Mouse (Mus musculus) megakaryocyte-erythroid progenitor cell, adult 5-6 weeks (primary cell): ENCODE measurements around the gene Acadvl. TPM values are rescaled to one million over a fixed set of nuclear protein-coding genes. Genes with fewer than 3 reads are reported as not detected.

Experiments used
- ATAC-seq: replicated peaks from 2 replicates; pipeline ENCODE4 v1.8.0; 2016; ENCODE audit warnings: mild to moderate bottlenecking, inconsistent platforms; ENCODE audit not compliant: severe bottlenecking, poor library complexity, low FRiP score, low TSS enrichment
- total RNA-seq, 2 experiments: library from RNA; stranded (forward) in 1 of 2; stranded (reverse) in 1 of 2; fragments of 200-1000, 215-1000 nt in 1 of 2; fragments of >200 nt in 1 of 2; fragmentation: Nextera tagmentation in 1 of 2; gene quantifications; 2 replicates each; pipeline ENCODE4 v1.2.3; 2014 to 2017

Acadvl gene
- total RNA-seq, 2 experiments from 2014 or later: 70.7 to 85.0 TPM

DNA sequence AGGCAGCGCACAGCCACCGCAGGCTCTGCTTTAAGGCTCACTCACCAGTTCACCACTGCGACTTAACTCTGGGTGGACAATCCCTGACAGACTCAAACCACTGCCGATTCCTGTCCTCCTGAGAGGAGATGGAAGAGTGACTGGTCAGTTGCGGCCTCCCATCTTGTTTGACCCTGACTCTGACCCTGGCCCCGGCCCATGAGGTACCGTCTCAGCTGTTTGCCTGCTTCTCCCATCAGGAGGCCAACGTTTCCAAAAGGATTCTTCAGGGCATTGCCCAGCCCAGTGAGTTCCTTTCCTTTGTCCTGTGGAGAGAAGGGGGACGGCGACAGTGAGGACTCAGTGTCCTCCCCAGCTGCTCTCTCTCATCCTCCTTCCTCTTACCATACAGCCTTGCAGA lies 4.2 kb downstream of the Acadvl start:
- ATAC-seq: no peak

DNA sequence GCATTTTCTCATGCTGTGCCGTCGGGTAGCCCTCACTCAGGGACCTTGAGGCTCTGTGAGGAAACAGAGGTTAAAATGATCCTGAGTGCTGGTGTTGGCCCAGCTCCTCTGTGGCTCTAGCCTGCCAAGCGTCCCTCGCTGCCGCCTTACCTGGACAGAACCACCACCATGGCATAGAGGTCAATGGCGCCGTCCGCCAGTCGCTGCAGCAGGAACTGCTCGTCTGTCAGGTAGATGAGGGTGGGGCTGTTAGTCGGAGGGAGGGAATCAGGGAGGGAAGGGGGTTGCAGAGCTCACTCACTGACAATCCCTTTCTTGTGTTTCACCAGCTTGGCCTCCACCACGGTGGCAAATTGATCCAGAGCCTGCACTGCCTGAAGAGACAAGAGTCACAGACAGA lies 4.7 kb downstream of the Acadvl start:
- no peak for ATAC-seq

DNA sequence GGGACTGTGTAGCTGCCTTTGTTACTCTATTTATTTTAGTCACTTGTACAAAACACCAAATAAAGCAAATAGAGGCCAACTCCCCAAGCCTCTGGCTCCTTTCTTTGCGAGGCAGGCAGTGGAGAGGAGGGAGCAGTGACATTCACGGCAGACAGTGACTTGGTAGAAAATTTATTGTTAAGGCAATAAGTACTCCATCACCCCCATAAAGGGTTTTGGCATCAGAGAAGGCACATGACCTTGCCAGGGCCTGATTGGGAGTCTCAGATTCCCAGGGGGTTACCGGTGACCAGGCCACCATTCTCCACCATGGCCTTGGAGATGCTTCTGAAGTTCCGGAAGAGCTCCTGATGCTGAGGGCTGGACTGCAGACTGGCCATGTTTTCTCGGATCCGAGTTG lies 5.2 kb downstream of the Acadvl start:
- no peak for ATAC-seq

DNA sequence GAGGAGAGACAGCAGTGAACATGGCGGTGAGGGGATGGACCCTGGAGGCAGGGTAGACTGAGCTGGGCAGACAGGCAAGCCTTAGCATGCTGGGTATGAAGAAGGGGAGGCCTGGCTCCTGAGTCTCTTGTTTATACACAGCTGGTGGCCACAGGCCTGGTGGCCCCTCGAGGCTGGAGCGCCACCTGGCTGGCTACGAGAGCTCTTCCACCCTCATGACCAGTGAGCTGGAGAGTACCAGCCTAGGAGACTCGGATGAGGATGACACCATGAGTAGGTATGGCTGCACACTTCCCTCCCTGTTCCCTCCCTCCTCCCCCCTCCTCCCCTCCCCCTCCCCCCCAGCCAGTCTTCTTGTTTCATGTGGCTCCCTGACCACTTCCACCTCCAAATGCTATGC lies 9.7 kb downstream of the Acadvl start:
- ATAC-seq: peak; percentile 53; the same call in 1 of the 2 replicates

GRCm38 (mm10) chr11:70002471-70002870 lies 12.7 kb downstream of the Acadvl start:
- ATAC-seq: no peak

DNA sequence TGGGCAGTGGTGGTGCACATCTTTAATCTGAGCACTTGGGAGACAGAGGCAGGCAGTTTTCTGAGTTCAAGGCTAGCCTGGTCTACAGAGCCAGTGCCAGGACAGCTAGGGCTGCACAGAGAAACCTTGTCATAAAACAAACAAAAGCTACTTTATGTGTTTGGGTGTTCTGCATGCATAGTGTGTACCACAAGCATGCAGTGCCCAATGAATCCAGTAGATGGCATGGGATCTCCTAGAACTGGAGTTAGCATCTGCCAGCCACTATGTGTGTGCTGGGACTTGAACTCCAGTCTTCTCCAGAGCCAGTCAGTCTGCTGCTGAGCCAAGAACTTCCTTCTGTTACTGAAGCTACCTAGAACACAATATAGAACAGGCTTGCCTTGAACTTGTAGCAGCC lies 13.3 kb downstream of the Acadvl start:
- ATAC-seq: peak; percentile 35; the same call in 1 of the 2 replicates

DNA sequence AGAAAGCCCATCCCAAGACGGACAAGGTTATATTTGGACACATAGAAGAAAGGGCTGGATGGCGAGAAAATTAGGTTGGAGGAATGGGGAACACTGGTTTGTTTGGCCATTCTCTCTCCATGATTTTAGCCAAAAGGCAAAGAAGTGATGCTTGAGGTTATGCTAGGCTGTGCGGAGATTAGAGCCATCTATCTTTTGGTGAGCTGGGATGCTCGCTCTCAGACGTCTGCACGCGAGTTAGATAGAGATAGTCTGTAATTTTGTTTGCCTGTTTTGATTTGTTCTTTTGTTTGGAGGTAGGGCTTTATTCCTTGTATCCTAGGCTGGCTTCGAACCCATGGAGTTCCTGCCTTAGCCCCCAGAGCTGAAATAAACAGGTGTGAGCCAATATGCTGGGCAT lies 14.1 kb downstream of the Acadvl start:
- ATAC-seq: no peak

- peak; percentile 39 for ATAC-seq
Observed at GRCm38 (mm10) chr11:70000396-70000898, 14.8 kb downstream of the Acadvl start, which contains the start of gene Dvl2. Gene Dvl2 (plus strand): TSS chr11:70000595.

GRCm38 (mm10) chr11:69999666-70000065 lies 15.5 kb downstream of the Acadvl start:
- ATAC-seq: no peak

GRCm38 (mm10) chr11:69998567-69999491 lies 16.4 kb downstream of the Acadvl start:
- no peak for ATAC-seq

DNA sequence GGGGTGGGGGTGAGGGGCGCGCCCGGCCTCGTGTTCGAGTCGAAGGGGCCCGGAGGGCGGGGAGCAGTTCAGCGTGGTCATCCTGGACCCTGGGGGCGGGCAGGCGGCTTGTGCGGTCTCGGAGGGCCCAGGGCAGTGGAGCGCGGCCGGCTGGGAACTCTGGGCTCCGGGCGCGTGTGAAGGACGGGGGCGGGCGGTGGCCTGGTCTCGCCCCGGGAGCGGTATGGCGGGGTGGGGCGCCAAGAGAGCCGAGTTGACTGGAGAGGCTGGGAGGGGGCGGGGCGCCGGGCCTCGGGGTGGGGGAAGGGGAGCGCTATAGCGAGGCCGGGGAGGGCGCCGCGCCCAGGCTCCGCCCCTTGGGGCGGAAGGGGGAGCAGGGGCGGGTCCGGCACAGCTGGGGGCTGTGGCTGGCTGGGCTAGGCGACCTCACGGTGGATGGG lies 18.1 kb downstream of the Acadvl start:
- peak; percentile 46 for ATAC-seq

DNA sequence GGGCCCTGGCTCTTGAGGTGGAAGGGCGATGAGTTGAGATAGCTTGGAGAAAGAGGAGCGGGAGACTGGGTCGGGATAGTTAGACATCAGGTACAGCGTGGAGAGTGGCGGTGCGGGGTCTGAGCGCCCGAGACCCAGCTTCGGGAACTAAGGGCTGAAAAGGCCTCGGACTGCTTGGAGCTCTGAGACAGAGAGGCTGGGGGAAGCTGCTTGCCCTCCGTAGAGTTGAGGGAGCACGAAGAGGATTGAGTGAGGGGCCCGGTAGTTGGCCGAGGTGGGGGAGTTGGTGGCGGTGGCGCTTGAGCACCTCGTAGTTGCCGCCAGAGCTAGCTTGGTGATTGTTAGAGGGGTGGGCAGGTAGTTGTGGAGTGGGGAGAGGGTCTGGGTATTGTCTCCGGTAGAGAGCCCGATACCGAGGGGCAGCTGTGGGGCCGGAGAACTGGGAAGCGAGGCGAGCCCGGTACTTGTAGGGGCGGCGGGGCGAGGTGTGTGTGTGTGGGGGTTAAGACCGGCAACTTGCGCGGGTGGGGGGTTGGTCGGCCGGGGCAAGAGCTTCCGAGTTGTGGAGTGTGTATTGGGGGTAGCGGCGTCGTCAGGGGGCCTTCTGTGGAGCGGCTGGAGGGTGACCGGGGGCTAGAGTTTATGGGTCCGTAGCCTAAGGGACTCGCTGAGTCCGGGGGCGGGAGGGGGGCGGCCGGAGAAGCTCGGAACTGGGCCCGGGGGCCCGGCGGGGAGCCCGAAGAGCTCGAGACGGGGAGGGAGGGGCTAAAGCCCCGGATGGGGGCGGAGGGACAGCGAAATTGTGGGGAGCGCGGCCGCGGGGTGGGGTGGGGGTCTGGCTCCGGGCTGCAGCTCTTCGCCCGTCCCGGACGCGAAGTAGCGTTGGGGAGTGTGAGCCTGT lies 18.8 kb downstream of the Acadvl start:
- ATAC-seq: no peak

DNA sequence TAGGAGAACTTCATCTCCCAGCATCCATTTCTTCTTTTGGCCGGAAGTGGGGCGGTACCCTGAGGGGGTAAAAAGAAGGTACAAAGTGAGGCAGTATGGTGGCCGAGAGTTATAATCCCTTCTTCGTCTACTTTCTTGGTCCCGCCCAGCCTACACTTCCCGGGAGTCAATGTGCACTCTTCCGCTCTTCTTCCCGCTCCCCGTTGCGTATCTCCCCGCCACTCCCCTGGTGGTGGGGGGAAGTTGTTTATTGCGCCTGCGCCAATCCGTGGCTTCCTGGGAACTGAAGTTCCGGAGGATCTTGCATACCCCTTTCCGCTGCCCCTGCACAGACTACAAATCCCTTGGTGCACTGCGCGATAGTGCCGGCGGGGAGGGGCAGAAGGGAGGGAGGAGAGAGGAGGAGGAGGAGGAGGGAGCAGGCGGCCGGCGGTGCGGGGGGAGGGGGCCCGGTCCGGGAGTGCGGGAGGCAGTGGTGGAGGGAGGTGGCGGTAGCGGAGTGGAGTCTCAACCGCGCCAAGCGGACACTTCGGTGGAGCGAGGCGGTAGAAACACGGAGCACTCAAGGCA lies 19.7 kb downstream of the Acadvl start, which contains the start of gene Phf23:
Gene Phf23 (plus strand): TSS at position 387 of the 570 bp plus-strand sequence.
- peak; percentile 73 for ATAC-seq

- no peak for ATAC-seq
Observed at GRCm38 (mm10) chr11:69994401-69995090, 20.7 kb downstream of the Acadvl start.

- ATAC-seq: no peak
Observed at GRCm38 (mm10) chr11:69992932-69993331, 22.3 kb downstream of the Acadvl start.

- ATAC-seq: no peak
Observed at GRCm38 (mm10) chr11:69992396-69992795, 22.8 kb downstream of the Acadvl start.

DNA sequence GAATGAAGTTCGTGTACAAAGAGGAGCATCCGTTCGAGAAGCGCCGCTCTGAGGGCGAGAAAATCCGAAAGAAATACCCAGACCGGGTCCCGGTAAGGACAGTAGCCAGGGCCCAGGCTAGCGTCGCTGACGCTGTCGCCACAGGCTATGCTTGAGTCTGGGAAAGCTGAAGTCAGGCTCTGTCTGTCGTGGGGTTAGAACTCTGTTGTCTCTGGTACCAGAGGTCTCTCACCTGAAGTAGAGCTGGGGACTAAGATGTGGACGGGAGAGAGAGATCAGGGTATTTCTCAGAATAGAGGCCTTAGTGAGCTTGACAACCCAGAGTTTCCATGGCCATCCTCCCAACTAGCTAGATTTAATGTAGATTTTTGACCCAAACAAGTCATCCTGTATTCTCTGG lies 23.5 kb downstream of the Acadvl start:
- no peak for ATAC-seq

DNA sequence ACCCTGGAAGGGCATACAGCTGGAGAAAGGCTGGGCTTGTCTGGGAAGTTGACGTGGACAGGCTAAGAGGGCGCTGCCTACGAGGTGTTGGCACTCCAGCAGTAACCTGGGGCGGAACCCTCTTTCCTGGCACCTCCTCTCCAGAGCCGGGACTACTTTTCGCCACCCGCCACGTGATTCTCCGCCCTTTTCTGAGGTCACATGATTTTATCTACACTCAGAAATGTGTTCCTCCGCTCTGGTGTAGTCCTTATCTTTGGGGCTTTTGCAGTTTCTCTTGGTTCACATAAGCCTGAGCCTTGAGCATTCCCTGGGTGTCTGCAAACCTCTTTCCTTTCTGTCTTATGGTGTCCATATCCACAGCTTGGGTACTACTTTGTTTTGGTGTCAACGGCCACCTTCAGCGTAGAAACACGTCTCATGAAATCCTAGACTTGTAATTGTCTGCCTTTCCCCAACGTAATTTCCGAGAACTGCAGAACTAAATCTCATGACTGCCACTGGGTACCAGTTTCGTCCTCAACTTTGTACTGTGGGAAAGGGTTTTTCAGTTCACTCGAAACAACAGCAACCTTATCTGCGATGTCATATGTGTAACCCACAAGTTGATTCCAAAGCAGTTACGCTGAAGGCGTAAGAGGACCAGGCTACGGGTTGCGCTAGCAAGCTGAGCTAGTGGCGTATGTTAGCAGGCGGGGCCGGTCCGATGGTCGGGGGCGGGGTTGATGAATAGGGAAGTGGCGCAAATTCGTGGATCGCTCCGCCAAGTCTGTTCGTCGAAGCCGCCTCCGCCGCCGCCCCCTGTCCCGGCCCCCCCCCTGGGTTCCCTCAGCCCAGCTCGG lies 24.1 kb downstream of the Acadvl start, which contains the start of gene Gabarap:
Gene Gabarap (plus strand): TSS at position 294 of the 842 bp plus-strand sequence.
- peak; percentile 68 for ATAC-seq
